Mouse (Mus musculus): ENCODE data around the gene Bptf. TPM values are rescaled to one million over a fixed set of nuclear protein-coding genes. Genes with fewer than 3 reads are reported as not detected.
A peak's percentile ranks its signal among the peaks of the same experiment; 100 is the strongest.
"Not testable (repeated sequence)": the region's sequence is repeated elsewhere in the genome, so short reads cannot be mapped to it uniquely, and the experiment has no call there.

Gene Bptf
- 19.1 and 25.5 TPM in 2 replicates for polyA plus RNA-seq (2016; fragmentation: Nextera tagmentation; extraction: Ambion mirVana)

DNA sequence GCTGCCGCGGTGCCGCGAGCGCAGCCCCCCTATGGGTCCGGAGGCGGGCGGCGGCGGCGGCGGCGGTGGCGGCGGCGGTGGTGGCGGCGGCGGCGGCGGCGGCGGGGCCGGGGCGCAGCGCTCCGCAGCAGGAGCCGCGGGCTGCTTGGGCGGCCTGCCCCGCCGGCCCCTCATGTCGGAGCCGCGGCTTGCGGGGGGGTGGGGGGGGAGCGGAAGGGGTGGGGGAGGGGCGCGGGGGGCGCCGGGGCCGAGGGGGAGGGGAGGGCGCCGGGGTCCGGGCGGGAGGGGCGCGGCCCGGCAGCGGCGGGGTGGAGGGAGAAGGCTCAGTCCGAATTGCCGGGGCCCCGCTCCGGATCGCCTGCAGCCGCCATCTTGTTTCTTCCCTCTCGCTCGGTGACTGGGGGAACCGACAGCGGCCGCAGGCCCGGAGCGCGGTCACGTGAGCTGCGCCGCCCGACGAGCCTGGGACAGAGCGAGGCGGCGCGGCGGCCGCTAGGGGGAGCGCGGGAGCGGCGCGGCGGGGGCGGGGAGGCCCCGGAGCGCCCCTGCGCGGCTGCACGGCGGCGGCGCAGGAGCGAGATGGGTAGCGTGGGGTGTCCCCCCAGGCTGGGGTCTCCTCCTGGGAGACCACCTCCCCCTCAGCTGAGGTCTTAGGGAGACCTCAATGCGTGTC is at the start of gene Bptf:
TSS of gene Bptf (minus strand) at position 379 of the 673 bp plus-strand sequence.
- no peaks in the 10 kb centered on the region for H3K9me3 ChIP-seq
- no peaks in the 10 kb centered on the region for H3K27me3 ChIP-seq (ENCODE audit: insufficient read depth, poor library complexity, severe bottlenecking)
- H3K27ac ChIP-seq = peak within 1 kb of the TSS; percentile 99
- H3K4me1 ChIP-seq = peaks cover 13% of the 10 kb centered on the region; the same call in 1 of the 2 replicates
- WGBS = 1% methylated on average over 53 of the region's 94 CpGs
- no peaks in the 10 kb centered on the region for H3K36me3 ChIP-seq
- peak within 1 kb of the TSS; percentile 83 for H3K4me3 ChIP-seq
- DNase-seq (ENCODE audit: low spot score) = peak; percentile 94

DNA sequence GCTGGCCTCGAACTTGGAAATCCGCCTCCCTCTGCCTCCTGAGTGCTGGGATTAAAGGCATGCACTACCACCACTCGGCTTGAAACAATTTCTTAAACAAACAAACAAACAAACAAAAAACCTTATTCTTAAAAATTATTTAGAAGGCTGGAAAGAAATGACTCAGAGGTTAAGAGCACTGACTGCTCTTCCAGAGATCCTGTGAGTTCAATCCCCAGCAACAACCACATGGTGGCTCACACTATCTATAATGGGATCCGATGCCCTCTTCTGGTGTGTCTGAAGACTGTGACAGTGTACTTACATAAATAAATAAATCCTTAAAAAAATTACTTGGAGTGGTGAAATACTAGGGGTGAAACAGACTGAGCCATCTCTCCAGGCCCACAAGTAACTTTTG is 29.3 kb upstream of the Bptf start:
- WGBS = 80% methylated on average over 4 of the region's 4 CpGs

GRCm38 (mm10) chr11:107159034-107159433 is 27.1 kb upstream of the Bptf start:
- Histone ChIP-seq H3K9me3 (no peaks in the 10 kb centered on the region), H3K36me3 (0 out of 2 replicates have a peak, but pooled peaks cover 1% of the 10 kb centered on the region), H3K4me3 (no peak overlapping the region), H3K27me3 (ENCODE audit: insufficient read depth, poor library complexity, severe bottlenecking) (no peaks in the 10 kb centered on the region), H3K27ac (no peak overlapping the region), H3K4me1 (peaks cover 14% of the 10 kb centered on the region)
- DNase-seq (ENCODE audit: low spot score) = no peak
- WGBS = 51% methylated on average over 1 of the region's 1 CpGs

More for the DNA sequence above, 29.3 kb upstream of the Bptf start:
- no peak for DNase-seq (ENCODE audit: low spot score)
- Histone ChIP-seq H3K4me3 (no peak overlapping the region), H3K36me3 (peaks cover 14% of the 10 kb centered on the region), H3K27ac (no peak overlapping the region), H3K9me3 (no peaks in the 10 kb centered on the region), H3K4me1 (peaks cover 14% of the 10 kb centered on the region), H3K27me3 (ENCODE audit: insufficient read depth, poor library complexity, severe bottlenecking) (no peaks in the 10 kb centered on the region)

DNA sequence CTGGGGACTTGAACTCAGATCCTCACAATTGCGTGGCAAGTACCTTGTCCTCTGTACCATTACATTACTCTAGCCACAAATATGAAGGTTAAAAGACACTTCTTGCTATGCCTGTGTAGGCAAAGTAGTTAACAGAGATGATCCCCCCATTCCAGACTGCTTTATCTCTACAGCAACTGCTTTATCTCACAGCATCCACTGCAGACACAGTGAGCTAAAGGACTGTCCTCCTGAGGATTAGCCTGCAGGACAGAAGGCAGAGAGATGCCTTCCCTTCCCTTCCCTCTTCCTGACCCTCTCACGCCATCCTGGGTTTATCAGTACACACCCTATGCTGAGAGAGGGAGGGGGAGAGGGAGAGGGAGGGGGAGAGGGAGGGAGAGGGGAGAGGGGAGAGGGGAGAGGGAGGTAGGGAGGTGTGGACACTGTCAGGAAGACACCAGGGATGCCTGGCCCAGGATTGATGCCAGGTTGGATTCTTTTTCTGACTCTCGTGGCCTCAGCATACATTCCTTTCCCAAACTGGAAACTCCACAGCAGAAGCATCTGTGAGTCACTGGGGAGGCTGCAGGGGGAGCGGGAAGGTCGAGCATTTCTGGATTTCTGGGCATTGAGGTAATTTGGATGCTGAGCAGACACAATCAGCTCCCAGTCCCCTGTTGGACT is 25.2 kb upstream of the Bptf start:
- Histone ChIP-seq H3K36me3 (no peaks in the 10 kb centered on the region), H3K9me3 (no peaks in the 10 kb centered on the region), H3K4me3 (no peak overlapping the region; the same call in 1 of the 2 replicates), H3K4me1 (peaks cover 14% of the 10 kb centered on the region), H3K27ac (peak overlapping the region; percentile 60), H3K27me3 (ENCODE audit: insufficient read depth, poor library complexity, severe bottlenecking) (no peaks in the 10 kb centered on the region)
- 24% methylated on average over 5 of the region's 5 CpGs for WGBS
- peak; percentile 77 for DNase-seq (ENCODE audit: low spot score)

DNA sequence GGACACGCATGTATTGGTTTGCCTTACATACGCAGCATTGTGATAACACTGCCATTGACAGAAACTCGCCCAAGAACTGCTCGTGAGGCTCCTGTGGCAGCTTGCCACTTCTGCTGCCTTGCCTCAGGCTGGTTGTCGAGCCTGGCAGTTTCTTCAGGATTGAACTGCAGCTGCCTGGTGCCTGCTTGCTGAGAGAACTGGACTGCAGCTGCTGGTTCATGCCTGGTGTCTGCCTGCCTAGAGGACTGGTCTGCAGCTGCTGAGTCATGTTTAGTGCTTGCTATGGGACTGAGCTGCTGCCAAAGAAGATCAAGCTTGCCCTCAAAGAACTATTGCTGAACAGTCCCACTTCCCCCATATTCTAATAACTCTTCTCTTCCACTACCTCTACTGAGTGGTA is 23.4 kb upstream of the Bptf start:
- WGBS = 91% methylated on average over 5 of the region's 5 CpGs
- H3K4me1 ChIP-seq = peaks cover 14% of the 10 kb centered on the region

GRCm38 (mm10) chr11:107154431-107154830 is 22.5 kb upstream of the Bptf start:
- 69% methylated on average over 7 of the region's 7 CpGs for WGBS
- peaks cover 16% of the 10 kb centered on the region for H3K4me1 ChIP-seq
- no peak for DNase-seq (ENCODE audit: low spot score)
- H3K36me3 ChIP-seq = no peaks in the 10 kb centered on the region
- no peak overlapping the region for H3K4me3 ChIP-seq
- H3K9me3 ChIP-seq = no peaks in the 10 kb centered on the region
- no peak overlapping the region for H3K27ac ChIP-seq
- H3K27me3 ChIP-seq (ENCODE audit: insufficient read depth, poor library complexity, severe bottlenecking) = no peaks in the 10 kb centered on the region

More for the DNA sequence above, 23.4 kb upstream of the Bptf start:
- Histone ChIP-seq H3K27me3 (ENCODE audit: insufficient read depth, poor library complexity, severe bottlenecking) (no peaks in the 10 kb centered on the region), H3K4me3 (no peak overlapping the region), H3K9me3 (no peaks in the 10 kb centered on the region), H3K36me3 (no peaks in the 10 kb centered on the region), H3K27ac (no peak overlapping the region)
- DNase-seq (ENCODE audit: low spot score) = no peak

GRCm38 (mm10) chr11:107153645-107154044 is 21.7 kb upstream of the Bptf start:
- Histone ChIP-seq H3K4me1 (peaks cover 16% of the 10 kb centered on the region), H3K36me3 (no peaks in the 10 kb centered on the region), H3K9me3 (no peaks in the 10 kb centered on the region), H3K27me3 (ENCODE audit: insufficient read depth, poor library complexity, severe bottlenecking) (no peaks in the 10 kb centered on the region), H3K27ac (no peak overlapping the region), H3K4me3 (no peak overlapping the region)
- DNase-seq (ENCODE audit: low spot score) = no peak
- 76% methylated on average over 5 of the region's 5 CpGs for WGBS

DNA sequence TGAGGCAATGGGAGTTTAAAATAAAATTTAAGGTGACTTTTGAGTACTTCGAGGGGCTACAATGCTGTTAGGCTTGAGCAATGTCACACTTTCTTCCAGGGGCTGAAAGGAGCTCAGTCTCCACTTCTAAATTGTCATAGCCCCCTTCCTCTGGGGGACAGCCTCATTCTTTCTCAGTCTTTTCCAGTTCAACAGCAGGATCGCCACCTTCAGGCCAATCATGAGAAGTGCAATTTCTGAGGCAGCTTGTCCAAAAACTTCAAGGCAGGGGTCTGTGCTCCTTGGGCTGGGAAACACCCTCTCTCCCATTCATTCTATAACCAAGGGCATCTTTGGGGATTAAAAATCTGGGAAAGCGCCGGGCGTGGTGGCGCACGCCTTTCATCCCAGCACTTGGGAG is 19.9 kb upstream of the Bptf start:
- no peak overlapping the region for H3K27ac ChIP-seq
- peaks cover 5% of the 10 kb centered on the region; the same call in 1 of the 2 replicates for H3K4me1 ChIP-seq
- DNase-seq (ENCODE audit: low spot score) = no peak
- no peaks in the 10 kb centered on the region for H3K9me3 ChIP-seq
- 63% methylated on average over 7 of the region's 7 CpGs for WGBS
- no peak overlapping the region for H3K4me3 ChIP-seq
- H3K36me3 ChIP-seq = no peaks in the 10 kb centered on the region
- H3K27me3 ChIP-seq (ENCODE audit: insufficient read depth, poor library complexity, severe bottlenecking) = no peaks in the 10 kb centered on the region

- H3K9me3 ChIP-seq; DNase-seq (ENCODE audit: low spot score); H3K27ac ChIP-seq; H3K4me1 ChIP-seq; H3K36me3 ChIP-seq; H3K4me3 ChIP-seq; H3K27me3 ChIP-seq (ENCODE audit: insufficient read depth, poor library complexity, severe bottlenecking): not testable (repeated sequence)
- 94% methylated on average over 11 of the region's 11 CpGs for WGBS
Observed at GRCm38 (mm10) chr11:107143956-107144355, 12.0 kb upstream of the Bptf start.

DNA sequence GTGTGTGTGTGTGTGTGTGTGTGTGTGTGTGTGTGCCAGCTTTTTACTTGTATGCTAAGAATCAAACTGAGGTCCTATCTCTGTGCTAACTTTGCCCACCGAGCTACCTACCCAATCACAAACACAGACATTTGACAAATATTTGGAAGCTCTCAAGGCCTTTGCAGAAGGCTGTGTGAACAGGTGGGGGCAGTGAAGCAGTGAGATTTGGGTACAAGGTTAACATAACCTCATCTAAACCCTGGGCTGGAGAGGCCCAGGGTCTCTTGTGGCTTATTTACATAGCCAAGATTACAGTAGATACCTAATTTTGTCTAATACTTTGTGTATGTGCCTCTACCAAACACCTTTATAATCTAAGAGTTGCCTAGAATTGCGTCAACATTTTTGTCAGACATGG is 10.5 kb upstream of the Bptf start:
- Histone ChIP-seq H3K4me1 (no peaks in the 10 kb centered on the region), H3K36me3 (no peaks in the 10 kb centered on the region), H3K9me3 (no peaks in the 10 kb centered on the region), H3K27ac (no peak overlapping the region), H3K27me3 (ENCODE audit: insufficient read depth, poor library complexity, severe bottlenecking) (no peaks in the 10 kb centered on the region), H3K4me3 (no peak overlapping the region)
- 76% methylated on average over 2 of the region's 2 CpGs for WGBS
- DNase-seq (ENCODE audit: low spot score) = no peak

DNA sequence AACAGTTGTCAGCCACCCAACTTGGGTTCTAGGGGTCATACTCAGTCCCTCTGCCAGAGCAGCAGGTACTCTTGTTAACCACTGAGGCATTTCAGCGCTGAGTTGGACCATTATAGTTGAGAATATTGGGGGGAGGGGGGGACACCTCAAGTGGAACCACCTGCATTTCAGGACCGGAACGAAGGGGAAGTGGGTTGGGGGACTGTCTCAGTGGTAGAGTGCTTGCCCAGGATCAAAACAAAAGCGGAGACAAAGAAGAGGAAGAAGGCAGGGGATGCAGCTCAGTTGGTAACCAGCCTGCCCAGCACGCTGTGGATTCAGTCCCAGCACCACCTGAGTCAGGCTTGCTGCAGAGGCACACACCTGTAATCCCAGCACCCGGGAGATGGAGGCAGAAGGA is 8.8 kb upstream of the Bptf start:
- H3K27ac ChIP-seq = no peak overlapping the region
- no peaks in the 10 kb centered on the region for H3K27me3 ChIP-seq (ENCODE audit: insufficient read depth, poor library complexity, severe bottlenecking)

DNA sequence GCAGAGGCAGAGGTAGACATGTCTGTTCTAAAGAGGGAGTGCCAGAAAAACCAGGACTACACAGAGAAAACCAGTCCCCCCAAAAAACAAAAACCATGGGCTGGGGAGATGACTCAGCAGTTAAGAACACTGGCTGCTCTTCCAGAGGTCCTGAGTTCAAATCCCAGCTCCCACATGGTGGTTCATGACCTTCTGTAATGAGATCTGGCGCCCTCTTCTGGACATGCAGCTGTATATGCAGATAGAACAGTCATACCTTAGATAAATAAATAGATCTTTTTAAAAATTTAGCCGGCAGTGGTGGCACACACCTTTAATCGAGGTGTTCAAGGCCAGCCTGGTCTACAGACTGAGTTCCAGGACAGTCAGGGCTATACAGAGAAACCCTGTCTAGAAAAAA is 6.7 kb upstream of the Bptf start:
- no peaks in the 10 kb centered on the region for H3K36me3 ChIP-seq
- 75% methylated on average over 3 of the region's 3 CpGs for WGBS
- no peak for DNase-seq (ENCODE audit: low spot score)
- H3K4me1 ChIP-seq = no peaks in the 10 kb centered on the region
- no peak overlapping the region for H3K4me3 ChIP-seq
- H3K27me3 ChIP-seq (ENCODE audit: insufficient read depth, poor library complexity, severe bottlenecking) = no peaks in the 10 kb centered on the region
- H3K9me3 ChIP-seq = no peaks in the 10 kb centered on the region
- H3K27ac ChIP-seq = no peak overlapping the region

More for the DNA sequence above, 8.8 kb upstream of the Bptf start:
- Histone ChIP-seq H3K9me3 (no peaks in the 10 kb centered on the region), H3K36me3 (no peaks in the 10 kb centered on the region), H3K4me1 (no peaks in the 10 kb centered on the region), H3K4me3 (no peak overlapping the region)
- no peak for DNase-seq (ENCODE audit: low spot score)
- 26% methylated on average over 6 of the region's 6 CpGs for WGBS

DNA sequence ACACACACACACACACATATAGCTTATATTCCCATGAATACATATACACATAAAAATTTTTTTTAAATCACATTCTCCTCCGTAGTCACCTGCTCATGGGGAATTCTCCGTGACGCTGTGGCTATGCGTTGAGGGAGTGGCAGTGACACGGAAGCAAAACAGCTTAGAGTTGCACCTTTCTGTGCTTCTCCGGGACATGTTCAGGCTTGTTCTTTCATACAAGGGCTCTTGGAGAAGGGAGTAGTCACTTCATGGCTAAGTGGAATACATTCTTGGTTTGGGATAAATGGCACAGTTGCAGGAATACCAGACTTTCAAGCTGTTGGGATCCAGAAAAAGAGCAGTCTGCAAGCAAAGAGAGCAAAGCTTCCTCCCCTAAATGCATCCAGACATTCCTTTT is 5.7 kb upstream of the Bptf start:
- peaks cover 2% of the 10 kb centered on the region; the same call in 1 of the 2 replicates for H3K4me1 ChIP-seq
- no peaks in the 10 kb centered on the region for H3K36me3 ChIP-seq
- no peaks in the 10 kb centered on the region for H3K9me3 ChIP-seq
- H3K27ac ChIP-seq = no peak overlapping the region
- H3K27me3 ChIP-seq (ENCODE audit: insufficient read depth, poor library complexity, severe bottlenecking) = no peaks in the 10 kb centered on the region
- no peak for DNase-seq (ENCODE audit: low spot score)
- WGBS = 95% methylated on average over 6 of the region's 6 CpGs
- no peak overlapping the region for H3K4me3 ChIP-seq

Data from heart, embryonic 10.5 days (tissue).